Mouse (Mus musculus) lung, postnatal 0 days (tissue): ENCODE measurements at regions not wholly inside any gene's neighbourhood (a gene's known extent, or its start where the extent isn't known, plus 50 kb on each side); places are given as distances from the start of the nearest gene placed in this dataset.

ENCODE experiments used
- ATAC-seq: fragments of 200-750 bp; cut with Nextera tagmentation; 2 replicates; pipeline ENCODE4 v1.8.0; 2017; ENCODE audit warnings: moderate library complexity
- DNase-seq: peaks from one replicate; pipeline ENCODE4 v3.0.0-alpha.2; 2016; ENCODE audit warnings: low spot score
- H3K27ac ChIP-seq: fragments of 300-500 bp; sonication (generic); 2 replicates; pipeline ENCODE4 v1.5.1; 2014; ENCODE audit warnings: antibody characterized with exemption, mild to moderate bottlenecking, low read length, mixed read lengths
- H3K27me3 ChIP-seq: fragments of 300-500 bp; sonication (generic); replicated peaks from 2 replicates; pipeline ENCODE4 v1.6.1; 2014; ENCODE audit warnings: low read length, mixed read lengths; ENCODE audit not compliant: insufficient read depth
- H3K36me3 ChIP-seq: fragments of 300-500 bp; sonication (generic); 2 replicates; pipeline ENCODE4 v1.6.1; 2014; ENCODE audit warnings: low read length, mixed read lengths; ENCODE audit not compliant: insufficient read depth
- H3K4me1 ChIP-seq: fragments of 300-500 bp; sonication (generic); 2 replicates; pipeline ENCODE4 v1.6.1; 2014; ENCODE audit warnings: antibody characterized with exemption, low read depth, low read length, mixed read lengths; ENCODE audit not compliant: insufficient read depth
- H3K4me2 ChIP-seq: fragments of 300-500 bp; sonication (generic); replicated peaks from 2 replicates; pipeline ENCODE4 v1.6.1; 2014; ENCODE audit warnings: low read depth, mild to moderate bottlenecking, low read length, moderate library complexity, mixed read lengths
- H3K4me3 ChIP-seq: fragments of 300-500 bp; sonication (generic); 2 replicates; pipeline ENCODE4 v1.5.1; 2014; ENCODE audit warnings: low read depth, low read length
- H3K9ac ChIP-seq: fragments of 300-500 bp; sonication (generic); replicated peaks from 2 replicates; pipeline ENCODE4 v1.6.1; 2014; ENCODE audit warnings: low read depth, mild to moderate bottlenecking
- H3K9me3 ChIP-seq: fragments of 300-500 bp; sonication (generic); 2 replicates; pipeline ENCODE4 v1.6.1; 2016; ENCODE audit warnings: low read length, mixed read lengths
- CTCF ChIP-seq: IDR thresholded peaks from 2 replicates; pipeline ENCODE4 v1.5.1; 2016; ENCODE audit warnings: antibody characterized with exemption, mild to moderate bottlenecking
- EP300 ChIP-seq: IDR thresholded peaks from 2 replicates; pipeline ENCODE4 v1.6.1; 2016; ENCODE audit warnings: antibody characterized with exemption, mild to moderate bottlenecking, control low read depth
- WGBS: fragments of 180-500 bp; shearing (Covaris S2); extraction: QIAGEN DNeasy Blood & Tissue Kit; methylation state at CpG from one replicate; pipeline ENCODE4 v1.1.7; 2014; 5-methylcytosine and 5-hydroxymethylcytosine counted together

- 51% methylated on average over 2 of the region's 2 CpGs for WGBS
- H3K9me3 ChIP-seq, result no peaks in the 10 kb centered on the region
- peaks cover 14% of the 10 kb centered on the region; the same call in 1 of the 2 replicates for H3K4me1 ChIP-seq
- no peak overlapping the region for H3K4me2 ChIP-seq
- H3K36me3 ChIP-seq, result no peaks in the 10 kb centered on the region
- H3K27me3 ChIP-seq, result no peaks in the 10 kb centered on the region
- H3K4me3 ChIP-seq, result no peak overlapping the region
- TF ChIP-seq CTCF, result no peak
- TF ChIP-seq EP300, result no peak
- H3K9ac ChIP-seq, result no peak overlapping the region
- H3K27ac ChIP-seq, result no peak overlapping the region
- peak; percentile 6; the same call in 1 of the 2 replicates for ATAC-seq
- DNase-seq, result peak; percentile 29
Observed at GRCm38 (mm10) chr12:52397718-52398510, 105.9 kb upstream of the Arhgap5 start.

- 52% methylated on average over 6 of the region's 6 CpGs for WGBS
- ATAC-seq (no peak), DNase-seq (no peak)
- Histone ChIP-seq H3K9me3 (no peaks in the 10 kb centered on the region), H3K9ac (no peak overlapping the region), H3K4me1 (peaks cover 14% of the 10 kb centered on the region; the same call in 1 of the 2 replicates), H3K27ac (no peak overlapping the region), H3K27me3 (no peaks in the 10 kb centered on the region), H3K4me2 (no peak overlapping the region), H3K4me3 (no peak overlapping the region), H3K36me3 (no peaks in the 10 kb centered on the region)
- TF ChIP-seq EP300 (no peak), CTCF (no peak)
Observed at GRCm38 (mm10) chr12:52398511-52398975, 105.2 kb upstream of the Arhgap5 start.

DNA sequence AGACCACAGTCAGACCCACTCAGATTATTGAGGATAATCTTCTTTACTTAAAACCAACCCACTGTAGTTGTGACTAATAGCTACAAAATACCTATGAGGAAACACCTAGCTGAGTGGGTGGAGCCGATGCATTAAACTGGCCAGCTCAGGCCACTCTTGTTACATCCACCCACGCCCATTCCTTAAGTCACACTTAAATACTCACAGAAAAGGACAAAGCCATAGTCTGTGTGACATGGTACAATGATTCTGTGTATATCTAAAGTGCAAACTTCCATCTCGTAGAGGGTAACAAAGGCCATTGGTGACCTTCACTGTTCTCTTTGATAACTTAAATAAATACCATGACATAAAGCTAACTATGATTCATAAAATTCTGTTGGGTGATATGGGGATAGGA is 103.7 kb upstream of the Arhgap5 start:
- DNase-seq (no peak), ATAC-seq (no peak)
- Histone ChIP-seq H3K9ac (no peak overlapping the region), H3K4me2 (no peak overlapping the region), H3K27ac (no peak overlapping the region), H3K4me1 (peaks cover 14% of the 10 kb centered on the region; the same call in 1 of the 2 replicates), H3K4me3 (no peak overlapping the region), H3K36me3 (no peaks in the 10 kb centered on the region), H3K27me3 (no peaks in the 10 kb centered on the region), H3K9me3 (no peaks in the 10 kb centered on the region)
- WGBS, result 60% methylated on average over 3 of the region's 3 CpGs
- TF ChIP-seq EP300 (no peak), CTCF (no peak)

GRCm38 (mm10) chr12:52402711-52403110 is 101.1 kb upstream of the Arhgap5 start:
- TF ChIP-seq EP300, result no peak
- TF ChIP-seq CTCF, result no peak
- Histone ChIP-seq H3K9me3 (no peaks in the 10 kb centered on the region), H3K27me3 (no peaks in the 10 kb centered on the region), H3K4me2 (no peak overlapping the region), H3K4me3 (no peak overlapping the region), H3K36me3 (no peaks in the 10 kb centered on the region), H3K4me1 (peaks cover 7% of the 10 kb centered on the region; the same call in 1 of the 2 replicates), H3K27ac (no peak overlapping the region), H3K9ac (no peak overlapping the region)
- WGBS, result 96% methylated on average over 4 of the region's 4 CpGs
- DNase-seq, result no peak
- no peak for ATAC-seq

DNA sequence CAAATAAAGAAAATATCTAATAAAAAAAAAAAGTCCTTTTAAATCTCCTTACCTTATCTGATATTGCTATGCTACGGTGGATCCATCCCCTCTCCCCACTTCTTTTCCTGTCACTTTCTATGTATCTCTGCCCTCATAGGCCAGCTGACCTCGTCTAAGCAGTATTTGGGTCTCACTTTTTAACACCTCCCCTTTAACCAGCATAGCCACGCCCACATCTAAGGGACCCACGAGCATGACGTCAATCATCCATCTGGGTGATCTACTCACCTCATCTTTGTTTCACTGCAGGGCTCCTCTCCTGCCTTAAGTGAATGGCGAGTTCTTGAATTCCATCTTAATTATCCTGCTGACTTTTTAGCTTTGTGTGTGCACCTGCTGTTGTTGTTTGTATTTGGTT is 97.4 kb upstream of the Arhgap5 start:
- Histone ChIP-seq H3K27ac (no peak overlapping the region), H3K4me3 (no peak overlapping the region), H3K4me1 (no peaks in the 10 kb centered on the region), H3K36me3 (no peaks in the 10 kb centered on the region), H3K4me2 (no peak overlapping the region), H3K27me3 (no peaks in the 10 kb centered on the region), H3K9me3 (no peaks in the 10 kb centered on the region), H3K9ac (no peak overlapping the region)
- WGBS, result 68% methylated on average over 6 of the region's 6 CpGs
- no peak for ATAC-seq
- TF ChIP-seq EP300, result no peak
- TF ChIP-seq CTCF, result no peak
- no peak for DNase-seq

DNA sequence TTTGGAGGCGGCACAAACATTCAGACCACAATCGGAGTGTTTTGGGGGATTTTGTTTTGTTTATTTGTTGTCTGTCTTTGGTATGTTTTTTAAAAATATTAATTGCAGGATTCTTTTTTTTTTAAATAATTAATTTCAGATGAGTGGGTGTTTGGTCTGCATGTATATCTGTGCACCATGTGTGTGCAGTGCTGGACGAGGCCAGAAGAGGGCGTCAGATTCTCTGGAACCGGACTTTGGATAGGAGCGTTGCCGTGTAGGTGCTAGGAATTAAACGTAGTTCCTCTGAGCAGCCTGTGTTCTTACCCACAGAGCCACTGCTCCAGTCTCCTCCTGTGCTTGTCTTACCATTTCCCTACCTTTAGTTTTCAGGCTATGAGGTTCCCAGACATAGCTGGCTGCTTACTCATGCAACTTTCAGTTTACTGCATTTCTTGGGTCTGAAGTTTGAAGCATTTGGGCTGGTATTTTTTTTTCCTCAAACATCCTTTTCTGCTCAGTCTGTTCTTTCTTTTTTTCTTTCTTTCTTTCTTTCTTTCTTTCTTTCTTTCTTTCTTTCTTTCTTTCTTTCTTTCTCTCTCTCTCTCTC is 95.4 kb upstream of the Arhgap5 start:
- H3K9me3 ChIP-seq, result no peaks in the 10 kb centered on the region
- ATAC-seq, result no peak
- no peaks in the 10 kb centered on the region for H3K36me3 ChIP-seq
- no peak overlapping the region for H3K27ac ChIP-seq
- no peak overlapping the region for H3K4me2 ChIP-seq
- 90% methylated on average over 8 of the region's 8 CpGs for WGBS
- 0 out of 2 replicates have a peak, but pooled peaks have one; percentile 6 for TF ChIP-seq CTCF
- TF ChIP-seq EP300, result no peak
- H3K4me3 ChIP-seq, result no peak overlapping the region
- H3K27me3 ChIP-seq, result no peaks in the 10 kb centered on the region
- no peaks in the 10 kb centered on the region for H3K4me1 ChIP-seq
- no peak for DNase-seq
- H3K9ac ChIP-seq, result no peak overlapping the region
